In genomic region chr6:21216206-21217020, GRCm38 (mm10) we compare ENCODE assay signal across 13 mouse cellular contexts. TPM values are rescaled to one million over a fixed set of nuclear protein-coding genes. Genes with fewer than 3 reads are reported as not detected.
DNase-seq lines count a peak whose midpoint lies in the region; ATAC-seq lines count a peak whose summit lies in the region.
"Had no signal": no experiment of that assay in that cellular context is flagged by ENCODE, and none has a peak within 500 bp of the region (broad histone marks: within the 10 kb centered on the region; RNA-seq: fewer than 3 reads in every experiment).

No protein-coding gene starts in this region.

- H3K4me3 ChIP-seq in hindbrain, embryonic 10.5 days, result 0 out of 2 replicates have a peak overlapping the region, but pooled peaks have one; percentile 80
- no peak overlapping the region for H3K4me3 ChIP-seq in hindbrain, embryonic 11.5 days (ENCODE audit: low read depth, low read length)
- H3K4me3 ChIP-seq in hindbrain, embryonic 15.5 days, result peak overlapping the region; percentile 69
- H3K4me3 ChIP-seq: myocyte had no signal

- H3K9ac ChIP-seq in hindbrain, embryonic 11.5 days (ENCODE audit: low read depth, low read length), result no peak overlapping the region
- no peak overlapping the region for H3K9ac ChIP-seq in hindbrain, embryonic 15.5 days

- no peak overlapping the region for H3K4me2 ChIP-seq in hindbrain, embryonic 11.5 days (replicated peaks; ENCODE audit: low read depth, low read length)
- peak overlapping the region; percentile 88 for H3K4me2 ChIP-seq in hindbrain, embryonic 15.5 days

- H3K27ac ChIP-seq in hindbrain, embryonic 10.5 days, result no peak overlapping the region
- H3K27ac ChIP-seq in hindbrain, embryonic 11.5 days (ENCODE audit: low read depth, low read length), result no peak overlapping the region
- H3K27ac ChIP-seq in hindbrain, embryonic 15.5 days (replicated peaks), result no peak overlapping the region

- no peaks in the 10 kb centered on the region for H3K9me3 ChIP-seq in hindbrain, embryonic 10.5 days
- H3K9me3 ChIP-seq in hindbrain, embryonic 11.5 days (ENCODE audit: control insufficient read depth, low read length), result no peaks in the 10 kb centered on the region
- H3K9me3 ChIP-seq in hindbrain, embryonic 15.5 days, result no peaks in the 10 kb centered on the region

- H3K27me3 ChIP-seq in hindbrain, embryonic 10.5 days (ENCODE audit: insufficient read depth, poor library complexity, severe bottlenecking), result peaks cover 22% of the 10 kb centered on the region
- peaks cover 2% of the 10 kb centered on the region for H3K27me3 ChIP-seq in hindbrain, embryonic 11.5 days (ENCODE audit: control insufficient read depth, insufficient read depth, low read length)
- H3K27me3 ChIP-seq in hindbrain, embryonic 15.5 days, result no peaks in the 10 kb centered on the region
- H3K27me3 ChIP-seq: CH12.LX had no signal

- no peak for DNase-seq in hindbrain, embryonic 10.5 days (ENCODE audit: low spot score)
- DNase-seq in hindbrain, embryonic 11.5 days (ENCODE audit: low spot score), result no peak
- peak; percentile 31 for DNase-seq in testis, postnatal 10 days (ENCODE audit: low spot score)
- no peak for DNase-seq in testis, postnatal 14 days (ENCODE audit: low spot score)
- DNase-seq in embryo, embryonic 11 days, result no peak
- no peak for DNase-seq in c-Kit-positive CD71-positive TER-119-positive erythroid progenitor cells, embryonic 14.5 days (ENCODE audit: low spot score)
- DNase-seq: adrenal gland, adult 8-10 months; kidney, adult 9 months had no signal

- no peaks in the 10 kb centered on the region for H3K36me3 ChIP-seq in hindbrain, embryonic 10.5 days
- no peaks in the 10 kb centered on the region for H3K36me3 ChIP-seq in hindbrain, embryonic 11.5 days (ENCODE audit: control insufficient read depth, insufficient read depth, low read length)
- H3K36me3 ChIP-seq in hindbrain, embryonic 15.5 days, result no peaks in the 10 kb centered on the region

- WGBS in hindbrain, embryonic 10.5 days, result 95% methylated on average over 27 of the region's 27 CpGs
- WGBS in hindbrain, embryonic 11.5 days, result 90% methylated on average over 27 of the region's 27 CpGs
- 95% methylated on average over 27 of the region's 27 CpGs for WGBS in hindbrain, embryonic 15.5 days

- H3K4me1 ChIP-seq in hindbrain, embryonic 10.5 days (replicated peaks), result peaks cover 3% of the 10 kb centered on the region; the same call in 1 of the 2 replicates
- H3K4me1 ChIP-seq in hindbrain, embryonic 11.5 days (replicated peaks; ENCODE audit: control insufficient read depth, insufficient read depth, low read length), result no peaks in the 10 kb centered on the region
- peaks cover 16% of the 10 kb centered on the region; the same call in 1 of the 2 replicates for H3K4me1 ChIP-seq in hindbrain, embryonic 15.5 days (replicated peaks)

- ATAC-seq in hindbrain, embryonic 11.5 days (ENCODE audit: low FRiP score), result no peak
- ATAC-seq in hindbrain, embryonic 15.5 days (ENCODE audit: low FRiP score, low read depth), result no peak
- no peak for ATAC-seq in megakaryocyte progenitor cell, adult 5-6 weeks (replicated peaks; ENCODE audit: poor library complexity)

RNA-seq across cellular contexts. Expression of gene Kcnd2, which starts 1.1 kb away (rescaled TPM):
- polyA plus RNA-seq in hindbrain, embryonic 10.5 days (2016; fragmentation: Nextera tagmentation; extraction: Ambion mirVana), result 0.16 and 0.84 TPM in 2 replicates
- polyA plus RNA-seq in hindbrain, embryonic 11.5 days (2014; fragmentation: Nextera tagmentation; extraction: Ambion mirVana), result 1.4 and 2.1 TPM in 2 replicates
- polyA plus RNA-seq in hindbrain, embryonic 15.5 days (2015; fragmentation: Nextera tagmentation; extraction: Ambion mirVana), result 27.2 and 28.8 TPM in 2 replicates
- not detected in 2 replicates for total RNA-seq in megakaryocyte progenitor cell, adult 5-6 weeks (2015)
- not detected in 2 replicates for total RNA-seq in megakaryocyte progenitor cell, adult 5-6 weeks (2017)
- total RNA-seq: CH12.LX had no signal
- polyA plus RNA-seq: liver, embryonic 16.5 days; myocyte had no signal
